Mouse (Mus musculus): Measurements from ENCODE around the gene Trim67.

Trim67 gene

DNA sequence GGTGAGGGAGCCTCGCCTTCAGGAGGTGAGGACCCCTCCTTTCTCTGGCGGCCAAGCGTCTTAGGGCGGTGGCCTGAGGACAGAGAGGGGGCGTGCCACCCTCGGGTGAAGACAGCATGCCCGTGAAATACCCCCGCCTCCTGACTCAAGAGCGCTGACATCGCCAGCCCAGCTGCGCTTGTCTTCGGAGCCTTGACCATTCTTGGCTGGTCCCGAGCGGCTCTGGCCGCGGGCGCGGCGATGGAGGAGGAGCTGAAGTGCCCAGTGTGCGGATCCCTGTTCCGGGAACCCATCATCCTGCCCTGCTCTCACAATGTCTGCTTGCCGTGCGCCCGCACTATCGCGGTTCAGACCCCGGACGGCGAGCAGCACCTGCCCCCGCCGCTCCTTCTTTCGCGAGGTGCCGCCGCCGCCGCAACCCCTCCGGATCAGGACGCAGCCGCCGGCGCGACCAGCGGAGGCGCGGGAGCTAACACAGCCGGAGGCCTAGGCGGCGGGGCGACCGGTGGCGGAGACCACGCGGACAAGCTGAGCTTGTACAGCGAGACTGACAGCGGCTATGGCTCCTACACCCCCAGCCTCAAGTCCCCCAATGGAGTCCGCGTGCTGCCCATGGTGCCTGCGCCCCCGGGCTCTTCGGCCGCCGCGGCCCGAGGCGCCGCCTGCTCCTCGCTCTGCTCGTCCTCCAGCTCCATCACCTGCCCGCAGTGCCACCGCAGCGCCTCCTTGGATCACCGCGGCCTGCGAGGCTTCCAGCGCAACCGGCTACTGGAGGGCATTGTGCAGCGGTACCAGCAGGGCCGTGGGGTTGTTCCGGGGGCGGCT is 981 bp downstream of the Trim67 start:
- in situ Hi-C loops (cut with MboI), result no loop called here

DNA sequence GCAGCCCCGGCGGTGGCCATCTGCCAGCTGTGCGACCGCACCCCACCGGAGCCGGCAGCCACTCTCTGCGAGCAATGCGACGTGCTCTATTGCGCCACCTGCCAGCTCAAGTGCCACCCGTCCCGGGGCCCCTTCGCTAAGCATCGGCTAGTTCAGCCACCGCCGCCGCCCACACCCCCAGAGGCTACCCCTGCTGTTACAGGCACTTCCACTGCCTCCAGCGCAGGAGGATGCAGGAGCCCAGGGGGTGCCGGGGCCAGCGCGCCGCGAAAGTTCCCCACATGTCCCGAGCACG is 1.5 kb downstream of the Trim67 start:
- in situ Hi-C loops (cut with MboI), result no loop called here

DNA sequence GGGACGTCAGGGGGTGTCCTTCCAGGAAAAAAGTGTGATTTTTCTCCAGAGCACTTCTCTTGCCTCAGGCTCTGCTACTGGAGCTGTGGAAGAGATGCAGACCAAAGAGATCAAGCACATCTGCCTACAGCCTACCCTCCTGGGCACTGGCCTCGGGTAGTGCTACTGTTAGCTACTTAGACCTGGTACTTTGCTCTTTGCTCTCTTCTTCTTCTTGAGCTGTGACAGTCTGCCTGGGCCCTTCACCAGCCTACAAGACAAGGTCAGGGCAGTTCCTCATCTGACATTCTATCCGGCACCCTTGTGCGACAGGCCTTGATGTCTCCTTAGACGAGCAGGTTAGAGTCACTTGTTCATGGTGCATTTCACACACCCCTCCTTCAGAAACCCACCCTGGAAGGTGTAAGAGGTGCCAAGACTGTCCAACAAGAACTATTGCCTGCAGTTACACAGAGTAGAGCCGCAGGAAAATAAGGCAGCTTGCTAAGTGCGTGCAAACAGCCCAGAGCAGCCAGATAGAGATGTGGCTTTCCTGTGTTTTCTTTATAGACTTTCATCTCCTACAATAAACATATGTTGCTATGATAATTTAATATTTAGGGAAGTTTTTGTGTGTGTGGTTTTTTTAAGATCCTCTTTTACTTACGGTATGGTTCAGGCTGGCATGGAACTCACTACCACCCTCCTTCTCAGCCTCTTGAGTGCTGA is 3.0 kb downstream of the Trim67 start:
- in situ Hi-C loops (cut with MboI), result no loop called here

DNA sequence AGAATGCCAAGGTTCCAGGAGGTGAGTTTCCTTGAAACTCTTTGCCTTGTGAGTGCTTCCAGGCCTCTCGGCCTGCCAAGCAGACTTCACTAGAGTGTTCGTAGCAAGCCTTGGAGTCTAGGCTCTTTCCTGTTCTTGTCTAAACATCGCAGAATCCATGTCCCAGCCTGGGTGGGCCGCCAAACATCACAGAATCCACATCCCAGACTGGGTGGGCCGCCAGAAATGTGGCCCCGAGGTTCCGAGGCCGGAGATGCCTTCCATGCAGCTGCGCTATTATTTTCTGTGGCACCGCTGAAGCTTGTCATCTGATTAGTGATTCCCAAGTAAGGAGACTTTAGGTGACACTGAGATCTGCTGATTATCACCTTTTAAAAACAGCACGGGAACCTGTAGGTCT is 7.7 kb downstream of the Trim67 start:
- in situ Hi-C loops (cut with MboI), result no loop called here

DNA sequence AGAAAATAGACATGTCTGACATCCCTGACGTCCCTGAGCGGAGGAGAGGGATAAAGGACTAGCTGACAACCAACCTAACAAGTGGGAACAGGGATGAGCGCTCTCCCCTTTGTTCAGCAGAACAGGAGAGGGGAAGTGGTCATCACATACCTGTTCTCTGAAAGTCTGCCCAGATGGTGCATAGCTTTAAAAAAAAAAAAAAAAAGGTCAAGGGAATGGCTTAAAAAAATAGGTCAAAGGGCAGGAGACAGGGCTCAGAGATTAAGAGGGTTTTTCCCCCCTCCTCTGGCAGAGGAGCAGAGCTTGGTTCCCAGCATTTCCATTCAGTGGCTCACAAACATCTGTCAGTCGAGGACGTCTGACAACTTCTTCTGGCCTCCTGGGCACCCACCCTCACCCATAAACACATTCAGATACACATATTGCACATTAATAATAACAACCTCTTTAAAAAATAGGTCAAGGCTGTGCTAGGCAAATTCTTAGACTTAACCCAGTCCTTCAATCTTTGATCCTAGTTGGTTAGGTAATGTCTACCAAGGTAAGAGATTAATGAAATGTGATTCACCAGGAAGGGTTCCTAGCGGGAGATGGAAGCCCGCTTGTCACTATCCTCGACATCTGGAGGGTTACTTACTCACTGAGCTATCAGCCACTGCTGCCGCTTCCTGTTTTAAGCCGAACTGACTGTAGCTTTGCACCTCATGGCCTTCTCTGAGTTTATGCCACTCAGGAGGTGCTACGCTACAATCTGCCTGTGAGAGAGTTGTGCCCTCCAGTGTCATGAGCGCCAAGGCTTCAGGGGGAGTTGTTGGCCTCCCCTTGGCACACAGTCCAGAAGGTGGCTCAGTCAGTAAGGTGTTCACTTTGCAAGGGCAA is 11.2 kb downstream of the Trim67 start:
- in situ Hi-C loops (cut with MboI), result no loop called here

DNA sequence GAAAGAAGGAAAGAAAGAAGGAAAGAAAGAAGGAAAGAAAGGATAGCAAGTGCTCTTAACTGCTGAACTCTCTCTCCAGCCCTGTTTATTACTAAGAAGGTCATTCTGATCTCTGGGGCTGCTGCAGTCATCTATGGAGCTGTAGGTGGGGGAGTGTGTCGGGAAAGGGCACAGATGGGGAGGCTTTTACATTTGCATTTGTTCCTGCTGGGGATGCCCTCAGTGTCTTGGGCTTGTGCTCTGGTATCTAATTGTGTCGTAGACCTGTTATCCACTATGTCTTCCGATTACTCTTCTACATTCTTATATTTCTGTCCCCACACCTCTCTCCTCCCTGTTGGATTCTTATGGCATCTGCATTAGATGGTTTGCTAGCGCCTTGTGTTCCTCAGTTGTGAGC is 13.1 kb downstream of the Trim67 start:
- in situ Hi-C loops (cut with MboI), result no loop called here

DNA sequence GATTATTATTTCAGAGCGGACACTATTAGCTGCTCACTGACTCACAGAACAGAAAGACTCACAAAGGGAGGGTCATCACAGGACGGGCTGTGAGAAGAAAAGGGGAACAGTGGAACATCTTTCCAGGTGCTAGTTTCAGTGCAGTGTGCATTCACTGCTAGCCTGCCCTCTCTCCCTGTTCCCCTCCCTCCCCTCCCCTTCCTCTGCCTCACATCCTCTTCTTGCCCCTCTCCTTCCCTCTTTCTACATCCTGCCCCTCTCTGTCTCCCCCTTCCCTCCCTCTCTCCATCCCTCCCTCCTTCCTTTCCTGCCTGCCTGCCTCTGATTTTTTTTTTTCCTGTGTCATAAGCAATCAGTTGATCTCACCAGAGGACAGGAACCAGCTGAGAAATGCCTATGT is 16.5 kb downstream of the Trim67 start:
- in situ Hi-C loops (cut with MboI), result no loop called here

DNA sequence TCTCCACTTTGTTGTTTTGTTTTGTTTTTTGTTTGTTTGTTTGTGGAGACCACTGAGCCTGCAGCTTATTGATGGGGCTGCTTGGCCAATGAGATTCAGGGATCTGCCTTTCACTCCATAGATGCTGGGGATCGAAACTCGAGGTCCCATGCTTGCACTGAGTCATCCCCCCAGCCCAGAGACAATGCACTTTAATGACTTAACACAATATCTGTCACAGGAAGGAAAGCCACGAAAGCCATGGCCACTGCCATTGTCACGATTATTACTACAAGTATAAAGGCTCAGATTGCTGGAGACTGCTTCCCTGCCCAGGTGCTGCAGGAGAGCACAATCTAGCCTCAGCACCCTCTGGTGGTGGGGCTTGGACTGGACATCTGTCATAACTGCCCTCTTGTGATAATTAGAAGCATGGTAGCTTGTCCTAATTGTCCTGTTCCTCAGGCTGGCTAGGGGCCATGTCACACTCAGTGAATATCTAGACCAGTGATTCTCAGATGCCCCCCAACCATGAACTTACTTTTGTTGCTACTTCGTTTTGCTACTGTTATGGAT is 17.2 kb downstream of the Trim67 start:
- in situ Hi-C loops (cut with MboI), result no loop called here

DNA sequence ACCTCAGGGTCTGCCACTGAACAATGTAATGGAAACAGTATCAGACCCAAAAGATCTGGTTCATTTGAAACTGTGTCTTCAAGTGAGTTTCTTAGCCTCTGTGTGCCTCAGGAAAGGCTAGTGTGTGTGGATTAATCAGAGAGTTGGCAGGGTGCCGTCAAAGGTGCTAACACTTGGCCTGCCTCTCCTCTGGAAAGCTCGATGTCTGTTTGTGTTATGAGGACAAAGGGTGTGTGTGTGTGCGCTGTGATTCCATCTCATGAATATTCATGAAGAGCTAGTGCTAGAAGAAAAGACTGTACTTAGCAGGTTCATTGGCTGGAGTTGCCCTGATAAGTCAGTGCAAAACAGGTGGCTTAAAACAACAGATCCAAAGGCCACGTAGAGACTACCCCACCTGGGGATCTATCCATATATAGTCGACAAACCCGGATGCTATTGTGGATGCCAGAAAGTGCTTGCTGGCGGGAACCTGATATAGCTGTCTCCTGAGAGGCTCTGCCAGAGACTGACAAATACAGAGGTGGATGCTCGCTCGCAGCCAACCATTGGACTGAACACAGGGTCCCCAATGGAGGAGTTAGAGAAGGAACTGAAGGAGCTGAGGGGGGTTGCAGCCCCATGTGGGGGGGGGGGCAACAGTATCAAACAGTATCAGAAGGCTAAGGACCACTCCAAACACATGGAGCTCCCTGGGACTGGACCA is 17.9 kb downstream of the Trim67 start:
- in situ Hi-C loops (cut with MboI), result no loop called here

DNA sequence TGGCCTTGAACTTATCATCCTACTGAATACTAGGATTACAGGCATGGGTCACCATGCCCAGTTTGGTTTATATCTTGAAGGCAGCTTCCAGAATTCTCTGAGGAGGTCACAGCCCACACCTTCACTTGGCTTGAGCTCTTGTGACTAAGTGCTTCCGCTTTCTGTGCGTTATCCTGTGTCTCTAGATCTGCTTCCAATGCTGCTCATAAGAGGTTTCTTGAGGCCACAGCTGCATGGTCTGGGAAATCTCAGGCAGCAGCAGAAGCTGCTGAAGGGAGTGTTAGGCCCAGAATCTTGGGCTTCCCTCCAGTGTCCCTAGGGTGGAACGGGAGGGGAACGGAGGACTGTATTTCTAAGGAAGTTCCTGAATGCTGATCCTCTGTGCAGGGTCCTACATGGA is 20.4 kb downstream of the Trim67 start:
- in situ Hi-C loops (cut with MboI), result no loop called here

DNA sequence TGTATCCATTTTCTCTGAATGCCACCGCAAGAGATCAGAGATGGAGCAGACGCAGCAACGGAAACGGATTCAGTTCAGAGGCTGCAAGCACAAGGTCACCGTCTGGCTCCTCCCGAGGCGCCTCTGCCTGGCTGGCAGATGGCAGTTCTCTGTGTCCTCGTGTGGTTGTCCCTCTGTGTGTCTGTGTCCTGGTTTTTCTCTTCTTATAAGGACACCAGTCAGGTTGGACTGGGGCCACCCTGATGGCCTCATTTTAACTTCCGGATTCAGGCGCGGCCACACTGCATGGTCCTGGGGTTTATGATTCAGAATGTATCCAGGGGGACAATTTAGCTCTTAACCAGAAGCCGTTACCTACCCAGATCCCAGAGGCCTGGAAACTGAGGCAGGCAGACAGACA is 23.0 kb downstream of the Trim67 start:
- in situ Hi-C loops (cut with MboI), result no loop called here

DNA sequence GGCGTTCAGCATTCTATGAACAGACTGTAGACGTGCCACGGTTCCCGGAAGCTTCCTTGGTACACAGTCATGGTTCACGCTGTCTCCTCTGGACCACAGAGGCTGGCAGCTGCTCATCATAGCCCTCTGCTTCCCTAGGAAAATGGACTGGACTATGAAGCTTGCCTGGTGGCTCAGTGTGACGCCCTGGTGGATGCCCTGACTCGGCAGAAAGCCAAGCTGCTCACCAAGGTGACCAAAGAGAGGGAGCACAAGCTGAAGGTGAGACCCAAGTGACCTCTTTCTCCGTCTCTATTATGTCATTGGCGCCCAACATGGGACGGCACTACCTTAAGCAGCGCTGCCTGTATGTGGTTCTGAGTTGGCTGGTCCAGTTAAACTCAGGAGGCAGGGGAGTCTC is 24.0 kb downstream of the Trim67 start:
- in situ Hi-C loops (cut with MboI), result no loop called here

DNA sequence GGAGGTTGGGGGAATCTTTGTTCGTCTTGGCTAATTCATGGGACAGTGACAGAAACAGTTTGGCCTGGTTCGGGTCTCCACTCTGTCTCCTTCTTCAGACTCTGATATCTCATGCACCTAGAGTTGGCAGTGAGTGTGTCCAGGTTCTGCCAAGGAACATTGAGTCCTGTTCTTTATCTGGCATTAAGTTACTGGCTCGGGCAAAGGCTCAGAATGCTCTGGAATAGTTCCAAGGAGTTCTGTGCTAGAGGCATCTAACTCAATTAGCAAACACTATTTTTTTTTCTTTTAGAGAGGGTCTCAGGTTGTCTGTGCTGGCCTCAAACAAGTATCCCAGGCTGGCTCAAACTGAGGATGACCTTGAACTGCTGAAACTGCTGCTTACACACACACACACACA is 24.5 kb downstream of the Trim67 start:
- in situ Hi-C loops (cut with MboI), result no loop called here

DNA sequence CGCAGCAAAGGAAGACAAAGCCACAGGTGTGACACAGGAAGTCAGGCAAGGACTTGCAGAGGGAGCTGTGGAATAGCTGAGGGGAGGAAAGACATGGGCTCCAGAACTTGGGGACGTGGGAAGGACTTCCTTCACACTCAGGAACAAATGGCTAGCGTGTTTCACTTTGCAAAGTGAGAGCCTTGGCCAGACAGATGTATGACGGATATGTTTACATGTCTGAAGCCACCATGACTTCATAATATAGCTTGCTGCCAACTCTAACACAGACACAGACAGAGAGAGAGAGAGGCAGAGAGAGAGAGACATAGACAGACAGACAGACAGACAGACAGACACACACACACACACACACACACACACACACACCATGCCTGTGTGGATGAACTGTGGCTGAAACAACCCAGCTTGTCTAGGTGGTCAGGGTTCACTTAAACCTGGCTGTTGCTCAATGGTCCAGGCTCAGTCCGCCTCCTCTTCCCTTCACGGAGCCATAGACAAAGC is 26.8 kb downstream of the Trim67 start:
- in situ Hi-C loops (cut with MboI), result no loop called here

DNA sequence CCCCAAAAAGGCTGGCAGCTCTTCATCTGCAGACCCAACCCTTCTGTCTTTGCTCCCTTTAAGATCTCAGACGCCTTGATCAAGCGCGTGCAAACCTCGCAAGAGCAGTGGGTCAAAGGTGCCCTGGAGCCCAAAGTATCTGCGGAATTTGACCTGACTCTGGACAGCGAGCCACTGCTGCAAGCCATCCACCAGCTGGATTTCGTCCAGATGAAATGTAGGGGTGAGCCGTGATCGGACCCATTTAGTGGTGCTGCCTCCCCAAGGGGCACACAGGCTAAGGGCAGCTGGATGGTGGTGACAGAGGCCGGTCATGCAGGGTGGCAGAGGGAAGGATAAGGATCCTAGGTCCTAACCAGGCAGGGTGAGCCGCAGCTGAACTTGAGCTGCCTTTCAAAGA is 27.2 kb downstream of the Trim67 start:
- in situ Hi-C loops (cut with MboI), result no loop called here

DNA sequence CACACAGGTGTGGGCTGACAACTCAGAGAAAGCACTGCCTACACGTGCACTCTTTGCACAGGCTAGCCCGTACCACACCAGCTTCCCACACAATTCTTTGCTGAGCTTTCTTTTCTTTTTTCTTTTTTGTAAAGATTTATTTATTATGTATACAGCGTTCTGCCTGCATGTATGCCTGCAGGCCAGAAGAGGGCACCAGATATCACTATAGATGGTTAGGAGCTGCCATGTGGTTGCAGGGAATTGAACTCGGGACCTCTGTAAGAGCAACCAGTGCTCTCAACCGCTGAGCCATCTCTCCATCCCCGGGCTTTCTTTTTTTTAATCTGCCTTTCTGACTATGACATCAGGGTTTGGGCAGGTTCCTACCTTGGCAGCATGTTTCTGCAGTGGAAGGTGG is 30.6 kb downstream of the Trim67 start:
- in situ Hi-C loops (cut with MboI), result no loop called here

DNA sequence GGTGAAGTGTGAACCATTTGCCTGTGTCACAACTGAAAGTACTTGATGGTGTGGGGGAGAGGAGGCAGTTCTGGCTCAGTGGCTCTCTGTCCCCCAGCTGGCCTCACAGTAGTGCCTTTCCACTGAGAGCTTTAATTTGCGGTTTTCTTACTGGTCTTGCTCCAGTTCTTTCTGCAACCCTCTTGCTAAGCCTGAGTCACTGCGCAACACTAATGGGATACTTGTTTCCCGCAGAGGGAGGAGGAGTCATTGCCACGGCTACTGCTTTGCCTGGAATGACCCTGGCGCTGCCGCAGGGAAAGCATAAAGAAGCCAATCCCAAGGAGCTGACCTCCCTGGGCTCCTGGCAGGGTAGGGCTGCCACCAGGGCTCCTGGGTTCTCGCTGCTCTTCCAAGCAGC is 33.8 kb downstream of the Trim67 start:
- in situ Hi-C loops (cut with MboI), result no loop called here

DNA sequence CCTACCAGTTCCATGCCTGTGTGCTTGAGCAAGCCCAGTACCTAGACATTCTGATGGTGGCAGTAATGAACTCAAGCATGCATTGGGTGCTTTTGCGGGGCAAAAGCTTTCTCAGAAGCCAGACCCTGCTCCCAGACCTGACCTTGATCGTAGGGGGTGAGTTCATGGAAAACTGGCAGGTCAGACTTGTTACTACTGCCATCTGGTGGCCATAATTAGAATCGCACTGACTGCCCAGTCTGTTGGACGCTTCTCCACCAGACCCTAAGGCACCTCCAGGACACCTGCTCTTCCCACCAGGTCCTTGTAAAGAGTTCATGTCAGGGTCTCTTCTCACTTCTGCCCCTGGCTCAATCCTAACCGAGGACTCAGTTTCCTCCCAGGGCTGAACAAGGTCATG is 34.5 kb downstream of the Trim67 start:
- in situ Hi-C loops (cut with MboI), result no loop called here

DNA sequence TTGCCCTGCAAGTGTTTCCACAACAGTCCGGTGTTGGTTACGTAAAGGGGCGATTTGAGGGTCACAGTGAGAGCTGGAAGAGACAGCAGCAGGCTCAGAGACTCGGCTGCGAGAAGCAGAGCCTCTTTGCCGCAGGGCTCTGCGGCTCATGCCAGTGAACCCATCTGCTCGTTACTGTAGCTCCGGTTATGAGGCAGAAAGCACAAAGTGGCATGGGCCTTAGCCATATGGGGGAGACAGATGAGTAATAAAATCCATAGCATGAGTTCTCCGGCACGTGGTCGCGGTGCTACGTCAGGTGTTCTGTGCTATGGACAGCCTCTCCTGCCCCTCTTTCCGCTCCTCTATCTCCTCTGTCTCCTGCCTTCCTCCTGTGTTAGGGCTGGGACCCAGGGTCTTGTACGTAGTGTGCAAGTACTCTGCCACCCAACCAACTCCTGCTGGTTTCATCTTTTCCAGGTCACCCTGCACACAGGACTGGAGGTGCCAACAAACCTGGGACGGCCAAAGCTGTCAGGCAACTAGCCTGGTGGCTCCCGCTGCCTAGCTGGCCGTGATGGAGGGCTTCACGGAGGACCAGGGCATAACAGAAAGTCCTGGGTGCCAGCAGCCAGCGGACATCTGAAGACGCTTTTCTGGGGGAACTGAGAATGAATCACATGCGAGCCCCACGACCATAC is 35.8 kb downstream of the Trim67 start:
- in situ Hi-C loops (cut with MboI), result no loop called here

DNA sequence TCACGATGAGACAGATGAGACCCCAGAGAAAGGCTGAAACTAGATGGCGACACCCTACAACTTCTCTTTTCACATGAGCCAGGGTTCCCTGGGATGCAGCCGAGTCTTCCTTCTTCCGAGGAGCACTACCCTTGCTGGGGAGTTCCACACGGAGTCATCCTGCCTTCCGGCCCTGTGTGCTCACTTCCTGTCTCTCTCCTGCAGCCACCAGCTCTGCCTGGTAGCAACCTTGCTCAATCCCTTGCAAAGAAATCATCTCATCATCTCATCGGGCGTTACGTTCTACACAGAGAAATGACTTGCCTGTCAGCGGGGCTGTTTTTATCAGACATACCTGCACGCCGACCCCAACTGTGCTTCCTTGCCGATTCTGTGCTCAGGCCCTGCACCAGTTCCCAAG is 37.2 kb downstream of the Trim67 start:
- in situ Hi-C loops (cut with MboI), result no loop called here

DNA sequence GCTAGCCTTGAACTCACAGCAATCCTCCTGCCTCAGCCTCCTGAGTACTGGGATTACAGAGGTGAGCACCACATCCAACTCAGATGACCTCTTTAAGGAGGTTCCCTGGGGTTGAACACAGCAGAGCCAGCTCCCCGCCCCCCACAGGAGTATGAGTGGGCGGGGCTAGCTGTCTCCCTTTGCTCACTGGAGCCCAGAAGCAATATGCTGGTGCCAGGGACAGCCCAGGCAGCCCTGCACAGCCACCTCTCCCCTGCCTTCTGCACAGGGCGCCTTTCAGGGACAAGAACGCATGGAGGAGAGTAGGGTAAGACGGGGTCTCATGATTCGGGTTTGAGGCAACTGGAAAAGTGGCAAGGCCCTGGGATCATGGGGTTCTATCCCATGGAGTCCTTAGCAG is 38.6 kb downstream of the Trim67 start:
- in situ Hi-C loops (cut with MboI), result no loop called here
